In the genomic region with DNA sequence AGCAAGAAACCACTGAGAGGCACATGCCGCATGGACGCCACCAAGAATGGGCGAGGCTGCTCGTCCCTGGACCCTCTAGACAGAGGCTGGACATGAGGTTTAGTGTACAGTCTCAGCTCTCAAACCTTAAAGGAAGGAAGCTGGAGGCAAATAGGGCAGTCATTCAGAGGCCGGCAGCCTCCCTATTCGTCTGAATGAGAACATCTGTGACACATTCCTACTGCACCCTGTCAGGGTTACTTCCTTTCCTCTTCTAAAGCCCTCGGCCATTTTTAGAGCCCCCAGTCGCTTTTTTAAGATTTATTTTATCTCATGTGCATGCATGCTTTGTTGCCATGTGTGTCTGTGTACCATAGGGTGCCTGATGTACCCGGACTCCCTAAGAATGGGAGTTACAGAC, we compare ENCODE assay signal across 22 mouse cellular contexts. TPM values are rescaled to one million over a fixed set of nuclear protein-coding genes. Genes with fewer than 3 reads are reported as not detected.
DNase-seq lines count a peak whose midpoint lies in the region; ATAC-seq and TF ChIP-seq lines count a peak whose summit lies in the region.
"Had no signal": no experiment of that assay in that cellular context is flagged by ENCODE, and none has a peak within 500 bp of the region (broad histone marks: within the 10 kb centered on the region; RNA-seq: fewer than 3 reads in every experiment).

No protein-coding gene starts in this region.

- ATAC-seq in kidney, embryonic 16.5 days (ENCODE audit: low FRiP score, low TSS enrichment): 0 out of 2 replicates have a peak, but pooled peaks have one; percentile 15
- ATAC-seq in midbrain, embryonic 13.5 days: no peak; the same call in 1 of the 2 replicates
- peak; percentile 36; the same call in 1 of the 2 replicates for ATAC-seq in hindbrain, embryonic 11.5 days (ENCODE audit: low FRiP score)
- no peak for ATAC-seq in hindbrain, postnatal 0 days
- ATAC-seq: forebrain, embryonic 15.5 days had no signal

- peak overlapping the region; percentile 4; the same call in 1 of the 2 replicates for H3K27ac ChIP-seq in kidney, embryonic 16.5 days (ENCODE audit: low read length)
- peak overlapping the region; percentile 49 for H3K27ac ChIP-seq in midbrain, embryonic 13.5 days
- no peak overlapping the region for H3K27ac ChIP-seq in midbrain, embryonic 10.5 days (replicated peaks)
- H3K27ac ChIP-seq in hindbrain, embryonic 11.5 days (ENCODE audit: low read depth, low read length): peak overlapping the region; percentile 31
- H3K27ac ChIP-seq in hindbrain, postnatal 0 days: peak overlapping the region; percentile 8; the same call in 1 of the 2 replicates
- H3K27ac ChIP-seq: forebrain, embryonic 15.5 days; heart, adult 2 months; heart, embryonic 13.5 days; neural tube, embryonic 12.5 days had no signal

- no peak for DNase-seq in kidney, adult 11 months
- no peak for DNase-seq in midbrain, embryonic 10.5 days (ENCODE audit: low spot score)
- no peak for DNase-seq in hindbrain, embryonic 11.5 days (ENCODE audit: low spot score)
- no peak for DNase-seq in hindbrain, postnatal 0 days (ENCODE audit: low spot score)
- DNase-seq in layer of hippocampus, postnatal 36 days: no peak
- no peak for DNase-seq in spleen, postnatal 10 days (ENCODE audit: low spot score in 2 of 2)
- DNase-seq: adrenal gland, adult 8-10 months; B cell, adult 2 months; cerebellum, adult 8-10 months; gastrocnemius, postnatal 25 days; heart, adult 2 months; heart, postnatal 14 days; kidney, adult 18-20 months; layer of hippocampus, adult 9-11 months; left cerebral cortex, postnatal 4 days; lung, postnatal 14 days; thymus, postnatal 14 days had no signal

- H3K9me3 ChIP-seq in kidney, embryonic 16.5 days (ENCODE audit: low read length): no peaks in the 10 kb centered on the region
- H3K9me3 ChIP-seq in midbrain, embryonic 13.5 days: no peaks in the 10 kb centered on the region
- no peaks in the 10 kb centered on the region for H3K9me3 ChIP-seq in midbrain, embryonic 10.5 days (replicated peaks)
- no peaks in the 10 kb centered on the region for H3K9me3 ChIP-seq in hindbrain, embryonic 11.5 days (ENCODE audit: control insufficient read depth, low read length)
- no peaks in the 10 kb centered on the region for H3K9me3 ChIP-seq in hindbrain, postnatal 0 days (ENCODE audit: low read length)
- H3K9me3 ChIP-seq: forebrain, embryonic 15.5 days; heart, embryonic 13.5 days; neural tube, embryonic 12.5 days had no signal

- peaks cover 49% of the 10 kb centered on the region for H3K4me1 ChIP-seq in kidney, embryonic 16.5 days (ENCODE audit: insufficient read depth, low read length)
- peaks cover 27% of the 10 kb centered on the region for H3K4me1 ChIP-seq in midbrain, embryonic 13.5 days (replicated peaks)
- peaks cover 13% of the 10 kb centered on the region for H3K4me1 ChIP-seq in midbrain, embryonic 10.5 days
- H3K4me1 ChIP-seq in hindbrain, embryonic 11.5 days (replicated peaks; ENCODE audit: control insufficient read depth, insufficient read depth, low read length): no peaks in the 10 kb centered on the region; the same call in 1 of the 2 replicates
- H3K4me1 ChIP-seq in hindbrain, postnatal 0 days (ENCODE audit: insufficient read depth, low read length): peaks cover 2% of the 10 kb centered on the region; the same call in 1 of the 2 replicates

- no peak overlapping the region for H3K4me2 ChIP-seq in kidney, embryonic 16.5 days (replicated peaks; ENCODE audit: low read depth, low read length)
- no peak overlapping the region for H3K4me2 ChIP-seq in midbrain, embryonic 13.5 days (replicated peaks)
- no peak overlapping the region for H3K4me2 ChIP-seq in hindbrain, embryonic 11.5 days (replicated peaks; ENCODE audit: low read depth, low read length)
- H3K4me2 ChIP-seq in hindbrain, postnatal 0 days (ENCODE audit: low read depth, low read length): no peak overlapping the region
- H3K4me2 ChIP-seq: forebrain, embryonic 15.5 days; heart, embryonic 13.5 days; neural tube, embryonic 12.5 days had no signal

- H3K4me3 ChIP-seq in kidney, embryonic 16.5 days (ENCODE audit: low read length): no peak overlapping the region
- H3K4me3 ChIP-seq in midbrain, embryonic 13.5 days (replicated peaks): no peak overlapping the region
- no peak overlapping the region for H3K4me3 ChIP-seq in midbrain, embryonic 10.5 days
- H3K4me3 ChIP-seq in hindbrain, embryonic 11.5 days (ENCODE audit: low read depth, low read length): no peak overlapping the region
- no peak overlapping the region for H3K4me3 ChIP-seq in hindbrain, postnatal 0 days (ENCODE audit: low read length)
- H3K4me3 ChIP-seq: forebrain, embryonic 15.5 days; heart, adult 2 months; heart, embryonic 13.5 days; neural tube, embryonic 12.5 days had no signal

- H3K9ac ChIP-seq in kidney, embryonic 16.5 days (replicated peaks; ENCODE audit: low read length): no peak overlapping the region
- no peak overlapping the region for H3K9ac ChIP-seq in midbrain, embryonic 13.5 days (replicated peaks)
- H3K9ac ChIP-seq in hindbrain, embryonic 11.5 days (ENCODE audit: low read depth, low read length): no peak overlapping the region
- H3K9ac ChIP-seq in hindbrain, postnatal 0 days (replicated peaks; ENCODE audit: low read length): no peak overlapping the region
- H3K9ac ChIP-seq: forebrain, embryonic 15.5 days; heart, embryonic 13.5 days; neural tube, embryonic 12.5 days had no signal

- no peak for TF ChIP-seq CTCF in hindbrain, postnatal 0 days (IDR thresholded peaks at IDR 0.05; ENCODE audit: low read depth)

- WGBS in kidney, embryonic 16.5 days: 51% methylated on average over 9 of the region's 9 CpGs
- 89% methylated on average over 9 of the region's 9 CpGs for WGBS in midbrain, embryonic 13.5 days
- WGBS in midbrain, embryonic 10.5 days: 89% methylated on average over 9 of the region's 9 CpGs
- WGBS in hindbrain, embryonic 11.5 days: 83% methylated on average over 9 of the region's 9 CpGs
- WGBS in hindbrain, postnatal 0 days: 82% methylated on average over 9 of the region's 9 CpGs

- H3K27me3 ChIP-seq in kidney, embryonic 16.5 days (ENCODE audit: insufficient read depth, low read length): no peaks in the 10 kb centered on the region
- H3K27me3 ChIP-seq in midbrain, embryonic 13.5 days: no peaks in the 10 kb centered on the region
- H3K27me3 ChIP-seq in midbrain, embryonic 10.5 days (ENCODE audit: low read depth, poor library complexity, severe bottlenecking): no peaks in the 10 kb centered on the region
- no peaks in the 10 kb centered on the region for H3K27me3 ChIP-seq in hindbrain, embryonic 11.5 days (ENCODE audit: control insufficient read depth, insufficient read depth, low read length)
- H3K27me3 ChIP-seq in hindbrain, postnatal 0 days (ENCODE audit: insufficient read depth, low read length): no peaks in the 10 kb centered on the region
- H3K27me3 ChIP-seq: forebrain, embryonic 15.5 days; heart, embryonic 13.5 days had no signal

- H3K36me3 ChIP-seq in kidney, embryonic 16.5 days (ENCODE audit: insufficient read depth, low read length): no peaks in the 10 kb centered on the region
- no peaks in the 10 kb centered on the region for H3K36me3 ChIP-seq in midbrain, embryonic 13.5 days
- peaks cover 19% of the 10 kb centered on the region for H3K36me3 ChIP-seq in midbrain, embryonic 10.5 days
- no peaks in the 10 kb centered on the region for H3K36me3 ChIP-seq in hindbrain, embryonic 11.5 days (ENCODE audit: control insufficient read depth, insufficient read depth, low read length)
- H3K36me3 ChIP-seq in hindbrain, postnatal 0 days (ENCODE audit: insufficient read depth, low read length): no peaks in the 10 kb centered on the region
- H3K36me3 ChIP-seq: forebrain, embryonic 15.5 days; heart, embryonic 13.5 days; neural tube, embryonic 12.5 days had no signal

RNA-seq across cellular contexts. Expression of a gene that starts 29.2 kb away (rescaled TPM):
- polyA plus RNA-seq in kidney, embryonic 16.5 days (2015; fragmentation: Nextera tagmentation; extraction: Ambion mirVana): 38.3 and 42.5 TPM in 2 replicates
- 41.6 and 43.3 TPM in 2 replicates for polyA plus RNA-seq in midbrain, embryonic 13.5 days (2015; fragmentation: Nextera tagmentation; extraction: Ambion mirVana)
- 55.8 and 64.8 TPM in 2 replicates for polyA plus RNA-seq in midbrain, embryonic 10.5 days (2016; fragmentation: Nextera tagmentation; extraction: Ambion mirVana)
- polyA plus RNA-seq in hindbrain, embryonic 11.5 days (2014; fragmentation: Nextera tagmentation; extraction: Ambion mirVana): 48.7 and 50.9 TPM in 2 replicates
- total RNA-seq in hindbrain, postnatal 0 days (2014; rRNA removed): 30.1 and 32.4 TPM in 2 replicates
- 20.7 and 21.6 TPM in 2 replicates for polyA plus RNA-seq in hindbrain, postnatal 0 days (2015; fragmentation: Nextera tagmentation; extraction: Ambion mirVana)
- total RNA-seq in layer of hippocampus, postnatal 36 days (2021): 1 to 10 TPM; 9.3 to 9.4 TPM

Comparison
In these comparisons a context has a peak if more than half of its experiments do, and no peak if none do; other contexts are left out.
1. ATAC-seq: peak in kidney, embryonic 16.5 days (single experiment) and hindbrain, embryonic 11.5 days (single experiment); none in midbrain, embryonic 13.5 days (single experiment) and hindbrain, postnatal 0 days (single experiment).